Mouse (Mus musculus): Measurements from ENCODE around the gene Bmp7.

Bmp7 gene

GRCm38 (mm10) chr2:172940003-172940798 is at the start of gene Bmp7:
Gene Bmp7 (minus strand): TSS chr2:172940321.
- DNase-seq (ENCODE audit: inconsistent ontology term): peak; percentile 90

- no peak for DNase-seq (ENCODE audit: inconsistent ontology term)
These were observed 42.8 kb upstream of the Bmp7 start for GRCm38 (mm10) chr2:172982776-172983561.

GRCm38 (mm10) chr2:172979666-172980345 is 39.7 kb upstream of the Bmp7 start:
- no peak for DNase-seq (ENCODE audit: inconsistent ontology term)

- DNase-seq (ENCODE audit: inconsistent ontology term): no peak
These were observed 38.1 kb upstream of the Bmp7 start for GRCm38 (mm10) chr2:172978131-172978633.

GRCm38 (mm10) chr2:172977409-172978130 is 37.4 kb upstream of the Bmp7 start, which contains the start of gene Spo11:
Gene Spo11 (plus strand): TSS chr2:172977700.
- no peak for DNase-seq (ENCODE audit: inconsistent ontology term)

GRCm38 (mm10) chr2:172976661-172977238 is 36.6 kb upstream of the Bmp7 start:
- DNase-seq (ENCODE audit: inconsistent ontology term): no peak

GRCm38 (mm10) chr2:172975159-172975558 is 35.0 kb upstream of the Bmp7 start:
- DNase-seq (ENCODE audit: inconsistent ontology term): no peak

GRCm38 (mm10) chr2:172974701-172975100 is 34.6 kb upstream of the Bmp7 start:
- peak; percentile 26 for DNase-seq (ENCODE audit: inconsistent ontology term)

- no peak for DNase-seq (ENCODE audit: inconsistent ontology term)
These were observed 33.9 kb upstream of the Bmp7 start for GRCm38 (mm10) chr2:172973806-172974565.

GRCm38 (mm10) chr2:172971865-172972264 is 31.7 kb upstream of the Bmp7 start:
- no peak for DNase-seq (ENCODE audit: inconsistent ontology term)

- DNase-seq (ENCODE audit: inconsistent ontology term): no peak
These were observed 26.4 kb upstream of the Bmp7 start for GRCm38 (mm10) chr2:172966480-172966879.

GRCm38 (mm10) chr2:172965249-172965648 is 25.1 kb upstream of the Bmp7 start:
- peak; percentile 50 for DNase-seq (ENCODE audit: inconsistent ontology term)

- no peak for DNase-seq (ENCODE audit: inconsistent ontology term)
These were observed 21.1 kb upstream of the Bmp7 start for GRCm38 (mm10) chr2:172961211-172961610.

- no peak for DNase-seq (ENCODE audit: inconsistent ontology term)
These were observed 20.2 kb upstream of the Bmp7 start for GRCm38 (mm10) chr2:172960350-172960749.

GRCm38 (mm10) chr2:172959006-172959768 is 19.1 kb upstream of the Bmp7 start:
- DNase-seq (ENCODE audit: inconsistent ontology term): no peak

GRCm38 (mm10) chr2:172958579-172958978 is 18.5 kb upstream of the Bmp7 start:
- DNase-seq (ENCODE audit: inconsistent ontology term): no peak

- DNase-seq (ENCODE audit: inconsistent ontology term): no peak
These were observed 11.9 kb upstream of the Bmp7 start for GRCm38 (mm10) chr2:172951976-172952375.

- no peak for DNase-seq (ENCODE audit: inconsistent ontology term)
These were observed 10.6 kb upstream of the Bmp7 start for GRCm38 (mm10) chr2:172950722-172951121.

- DNase-seq (ENCODE audit: inconsistent ontology term): peak; percentile 17
These were observed 10.1 kb upstream of the Bmp7 start for GRCm38 (mm10) chr2:172950119-172950676.

Measured in Muller cell, postnatal 12 days (primary cell).